Mouse (Mus musculus) macrophage (primary cell): Measurements from ENCODE around the gene Cdsn. TPM values are rescaled to one million over a fixed set of nuclear protein-coding genes. Genes with fewer than 3 reads are reported as not detected.

Experiments used
- H3K27ac ChIP-seq: fragments of 350-480 bp; formaldehyde crosslinking; 2 replicates; pipeline ENCODE4 v1.9.0; 2021
- H3K36me3 ChIP-seq: fragments of 350-480 bp; formaldehyde crosslinking; 2 replicates; pipeline ENCODE4 v1.9.0; 2021; ENCODE audit errors: inconsistent target
- H3K4me3 ChIP-seq: fragments of 350-480 bp; formaldehyde crosslinking; 2 replicates; pipeline ENCODE4 v1.9.0; 2021; ENCODE audit errors: inconsistent target
- H3K79me2 ChIP-seq: fragments of 350-480 bp; formaldehyde crosslinking; 2 replicates; pipeline ENCODE4 v1.9.0; 2021; ENCODE audit errors: inconsistent target
- WGBS: methylation state at CpG from one replicate; pipeline ENCODE4 v1.1.7; 2026; ENCODE audit warnings: inconsistent platforms; ENCODE audit not compliant: missing documents; 5-methylcytosine and 5-hydroxymethylcytosine counted together
- polyA plus RNA-seq: library from polyadenylated mRNA; stranded (reverse); fragments of 250-400 nt; gene quantifications from 3 replicates; pipeline ENCODE4 v1.2.4, GENCODE M21; 2018; ENCODE audit warnings: inconsistent platforms

Gene Cdsn
- polyA plus RNA-seq, 1 experiment from 2014 or later = not detected

DNA sequence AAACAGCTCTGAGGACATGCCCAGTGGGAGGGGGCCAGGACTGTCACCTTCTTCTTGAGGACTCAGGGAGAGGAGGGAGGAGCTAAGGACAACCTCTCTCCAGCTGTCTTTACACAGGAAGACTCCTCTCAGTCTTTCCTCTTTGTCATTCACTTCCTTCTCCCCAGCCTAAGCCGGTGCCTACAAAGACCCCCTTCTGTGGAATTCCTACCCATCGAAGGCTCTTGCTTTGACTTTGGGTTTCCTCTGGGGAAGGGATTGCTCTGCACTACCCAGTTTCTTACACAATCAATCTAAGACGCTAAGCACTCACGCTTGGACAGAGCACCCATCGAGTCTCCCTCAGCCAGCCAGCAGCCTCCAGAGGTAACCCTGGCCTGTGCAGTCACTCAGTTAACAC is 3.3 kb upstream of the Cdsn start:
- Histone ChIP-seq H3K27ac (no peak overlapping the region), H3K79me2 (no peaks in the 10 kb centered on the region), H3K36me3 (no peaks in the 10 kb centered on the region), H3K4me3 (no peak overlapping the region)
- WGBS = 27% methylated on average over 5 of the region's 5 CpGs

DNA sequence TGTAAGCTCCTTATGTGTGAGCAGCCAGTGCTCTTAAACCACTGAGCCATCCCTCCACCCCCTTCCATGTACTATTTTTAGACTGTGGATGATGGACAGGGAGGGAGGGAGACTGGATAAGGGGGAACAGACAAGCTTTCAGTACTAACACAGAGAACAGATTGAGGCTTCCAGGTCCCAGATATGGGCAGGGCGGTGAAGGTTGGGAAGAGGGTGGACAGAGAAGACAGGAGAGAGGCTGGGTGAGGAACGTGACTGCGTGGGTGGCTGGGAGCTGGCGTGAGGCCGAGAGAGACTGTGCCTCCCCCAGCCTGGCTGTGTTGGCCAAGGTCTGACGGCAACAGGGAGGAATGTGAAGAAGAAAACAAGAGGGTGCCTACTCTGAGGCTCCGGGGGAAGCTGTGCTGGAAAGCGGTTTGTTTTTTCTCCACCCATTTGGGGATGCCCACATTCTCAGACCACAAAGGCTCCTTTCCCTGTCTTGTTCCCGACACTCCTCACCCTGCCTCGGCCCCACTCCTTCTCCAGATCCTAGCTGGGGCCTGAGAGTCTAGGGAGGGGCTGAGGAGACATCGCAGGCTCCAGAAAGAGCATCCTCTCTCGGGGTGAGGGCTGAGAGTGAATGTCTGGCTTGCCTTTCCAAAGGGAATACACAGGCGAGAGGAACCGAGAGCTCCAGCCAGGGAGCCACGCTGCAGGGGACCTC is 2.3 kb upstream of the Cdsn start:
- 69% methylated on average over 15 of the region's 15 CpGs for WGBS
- Histone ChIP-seq H3K79me2 (no peaks in the 10 kb centered on the region), H3K27ac (no peak overlapping the region), H3K36me3 (no peaks in the 10 kb centered on the region), H3K4me3 (no peak overlapping the region)

DNA sequence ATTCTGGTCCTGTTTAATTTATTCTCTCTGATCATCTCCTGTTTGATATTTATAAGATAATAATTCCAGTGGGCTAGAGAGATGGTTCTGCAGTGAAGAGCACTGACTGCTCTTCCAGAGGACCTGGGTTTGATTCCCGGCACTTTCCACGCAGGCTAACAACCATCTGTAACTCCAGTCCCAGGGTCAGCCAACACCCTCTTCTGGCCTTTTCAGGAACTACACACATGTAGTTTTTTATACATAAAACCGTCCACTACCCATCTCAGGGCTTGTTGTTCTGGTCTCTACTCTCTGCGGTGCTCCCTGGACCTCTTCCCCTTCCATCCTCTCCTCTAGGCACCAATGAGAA is 1.8 kb upstream of the Cdsn start:
- no peak overlapping the region for H3K27ac ChIP-seq
- H3K4me3 ChIP-seq = no peak overlapping the region
- 92% methylated on average over 4 of the region's 4 CpGs for WGBS
- H3K79me2 ChIP-seq = no peaks in the 10 kb centered on the region
- no peaks in the 10 kb centered on the region for H3K36me3 ChIP-seq

DNA sequence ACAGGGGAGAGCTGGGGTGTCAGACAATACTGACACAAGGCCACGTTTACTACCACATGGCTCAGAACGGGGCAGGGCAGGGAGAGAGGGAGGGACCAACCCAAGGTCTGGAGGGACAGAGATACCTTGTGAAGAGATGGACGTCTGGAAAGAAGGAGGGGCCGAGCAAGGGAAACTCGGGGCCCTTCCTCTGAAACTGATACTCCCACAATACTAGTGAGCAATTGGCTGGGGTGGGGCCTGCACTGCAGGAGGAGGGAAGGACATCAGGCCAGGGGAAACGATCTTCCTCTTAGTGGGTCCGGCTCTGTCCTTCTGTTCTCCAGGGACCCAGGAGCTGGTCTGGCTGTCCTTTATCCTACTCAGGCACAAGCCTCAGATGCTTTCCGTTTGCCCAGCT is 1.1 kb upstream of the Cdsn start:
- WGBS = 66% methylated on average over 8 of the region's 8 CpGs
- Histone ChIP-seq H3K27ac (no peak overlapping the region), H3K4me3 (no peak overlapping the region), H3K36me3 (no peaks in the 10 kb centered on the region), H3K79me2 (no peaks in the 10 kb centered on the region)

DNA sequence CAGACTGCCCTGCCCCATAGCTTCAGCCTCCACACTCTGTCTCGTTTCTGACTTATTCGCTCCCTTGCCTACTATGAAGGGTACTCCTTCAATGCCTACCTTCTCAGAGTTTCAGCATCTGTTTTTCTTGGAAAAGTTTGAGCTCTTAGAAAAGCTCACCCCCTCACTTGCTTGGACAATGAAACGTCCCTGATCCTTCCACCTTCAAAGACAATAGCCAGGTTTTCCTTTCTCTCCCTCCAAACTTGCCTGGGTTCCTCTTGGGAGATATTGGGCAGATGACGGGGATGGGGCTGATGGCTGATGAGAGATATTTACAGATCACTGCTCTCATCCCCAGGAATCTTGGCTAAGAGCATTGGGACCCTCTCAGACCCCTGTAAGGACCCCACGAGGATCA is 2.4 kb downstream of the Cdsn start:
- no peaks in the 10 kb centered on the region for H3K79me2 ChIP-seq
- no peaks in the 10 kb centered on the region for H3K36me3 ChIP-seq
- 84% methylated on average over 5 of the region's 5 CpGs for WGBS
- H3K27ac ChIP-seq = no peak overlapping the region
- no peak overlapping the region for H3K4me3 ChIP-seq

DNA sequence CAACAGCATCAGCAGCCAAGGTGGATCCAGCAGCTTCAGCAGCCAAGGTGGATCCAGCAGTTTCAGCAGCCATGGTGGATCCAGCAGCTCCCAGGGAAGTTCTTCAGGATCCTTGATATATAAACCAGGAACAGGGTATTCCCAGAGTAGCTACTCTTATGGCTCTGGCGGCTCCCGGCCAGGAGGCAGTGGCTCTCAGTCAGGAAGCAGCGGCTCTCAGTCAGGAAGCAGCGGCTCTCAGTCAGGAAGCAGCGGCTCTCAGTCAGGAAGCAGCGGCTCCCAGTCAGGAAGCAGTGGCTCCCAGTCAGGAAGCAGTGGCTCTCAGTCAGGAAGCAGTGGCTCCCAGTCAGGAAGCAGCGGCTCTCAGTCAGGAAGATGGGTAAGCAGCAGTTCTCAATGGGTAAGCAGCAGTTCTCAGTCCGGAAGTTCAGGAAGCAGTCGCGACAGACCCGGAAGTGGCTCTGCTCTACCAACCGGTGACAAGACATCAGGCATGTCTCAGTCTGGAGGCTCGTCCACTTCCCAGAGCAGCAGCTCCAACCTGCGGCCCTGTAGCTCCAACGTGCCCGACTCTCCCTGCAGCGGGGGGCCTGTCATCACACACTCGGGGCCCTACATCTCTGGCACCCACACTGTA is 3.0 kb downstream of the Cdsn start:
- H3K79me2 ChIP-seq = no peaks in the 10 kb centered on the region
- 94% methylated on average over 14 of the region's 18 CpGs for WGBS

DNA sequence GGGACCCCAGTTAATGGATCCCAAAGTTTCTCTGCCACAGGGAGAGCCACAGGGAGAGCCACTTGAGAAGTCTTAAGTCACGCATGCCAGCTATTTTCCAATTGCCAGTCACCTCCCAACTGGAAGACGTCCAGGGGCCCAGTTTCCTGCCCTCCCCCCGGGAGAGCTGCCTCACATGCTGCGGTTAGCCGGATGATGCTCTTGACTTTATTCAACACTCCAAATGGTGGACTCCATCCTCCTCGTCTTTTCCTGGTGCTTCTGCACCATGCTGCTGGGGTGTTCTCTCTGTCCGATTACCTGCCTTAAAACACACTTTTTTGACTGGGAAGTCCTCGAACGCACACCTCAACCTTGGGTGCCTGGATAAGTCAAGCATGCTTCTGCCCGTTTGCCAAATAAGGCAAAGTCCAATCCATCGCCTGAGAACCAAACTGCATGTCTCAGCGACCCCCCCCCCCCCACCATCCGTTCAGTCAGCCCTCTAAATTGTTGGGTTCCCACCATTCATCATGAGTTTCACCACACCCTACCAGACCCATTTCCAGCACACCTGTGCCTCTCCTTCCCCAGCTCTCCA is 4.3 kb downstream of the Cdsn start:
- no peaks in the 10 kb centered on the region for H3K79me2 ChIP-seq
- H3K27ac ChIP-seq = no peak overlapping the region
- H3K36me3 ChIP-seq = no peaks in the 10 kb centered on the region
- H3K4me3 ChIP-seq = no peak overlapping the region
- 93% methylated on average over 13 of the region's 13 CpGs for WGBS

More for the DNA sequence above, 3.0 kb downstream of the Cdsn start:
- Histone ChIP-seq H3K27ac (no peak overlapping the region), H3K4me3 (no peak overlapping the region), H3K36me3 (no peaks in the 10 kb centered on the region)

DNA sequence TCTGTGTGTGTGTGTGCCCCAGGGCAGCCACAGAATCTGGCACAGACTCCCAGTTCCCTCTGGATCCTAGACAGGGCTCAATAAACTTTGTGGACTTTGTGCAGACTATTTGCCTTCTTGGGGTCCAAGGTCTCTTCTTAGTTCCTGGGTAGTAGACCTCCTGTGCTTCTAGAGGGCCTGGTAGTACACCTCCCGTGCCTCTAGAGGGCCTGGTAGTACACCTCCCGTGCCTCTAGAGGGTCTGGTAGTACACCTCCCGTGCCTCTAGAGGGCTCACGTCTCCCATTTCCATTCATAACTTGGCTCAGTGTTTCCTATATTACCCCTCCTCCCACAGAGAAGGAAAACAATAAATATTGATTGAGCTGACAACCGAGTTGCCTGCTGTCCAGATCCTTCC is 4.9 kb downstream of the Cdsn start:
- no peak overlapping the region for H3K27ac ChIP-seq
- WGBS = 32% methylated on average over 4 of the region's 5 CpGs
- H3K4me3 ChIP-seq = no peak overlapping the region
- H3K36me3 ChIP-seq = no peaks in the 10 kb centered on the region
- H3K79me2 ChIP-seq = no peaks in the 10 kb centered on the region

DNA sequence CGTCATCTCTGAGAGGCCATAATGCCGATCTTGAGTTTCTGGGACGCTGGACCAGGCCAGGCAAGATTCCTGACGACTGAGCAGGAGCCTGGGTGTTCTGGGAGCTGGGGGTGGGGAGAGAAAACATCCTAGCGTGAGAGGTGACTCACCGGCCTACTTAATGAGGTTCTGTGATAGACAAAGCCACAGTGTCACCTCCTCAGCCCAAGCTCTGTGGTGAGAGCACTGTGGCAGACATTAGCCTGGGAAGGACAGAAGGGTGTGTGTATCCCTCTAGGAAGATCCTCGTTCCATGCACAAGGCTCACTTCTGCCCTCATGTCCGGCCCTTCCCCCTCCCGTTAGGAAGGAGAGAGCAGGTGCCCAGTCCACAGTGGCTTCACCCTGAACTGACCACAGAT is 5.4 kb downstream of the Cdsn start:
- no peaks in the 10 kb centered on the region for H3K79me2 ChIP-seq
- 75% methylated on average over 7 of the region's 9 CpGs for WGBS
- no peaks in the 10 kb centered on the region for H3K36me3 ChIP-seq
- H3K27ac ChIP-seq = no peak overlapping the region
- no peak overlapping the region for H3K4me3 ChIP-seq

DNA sequence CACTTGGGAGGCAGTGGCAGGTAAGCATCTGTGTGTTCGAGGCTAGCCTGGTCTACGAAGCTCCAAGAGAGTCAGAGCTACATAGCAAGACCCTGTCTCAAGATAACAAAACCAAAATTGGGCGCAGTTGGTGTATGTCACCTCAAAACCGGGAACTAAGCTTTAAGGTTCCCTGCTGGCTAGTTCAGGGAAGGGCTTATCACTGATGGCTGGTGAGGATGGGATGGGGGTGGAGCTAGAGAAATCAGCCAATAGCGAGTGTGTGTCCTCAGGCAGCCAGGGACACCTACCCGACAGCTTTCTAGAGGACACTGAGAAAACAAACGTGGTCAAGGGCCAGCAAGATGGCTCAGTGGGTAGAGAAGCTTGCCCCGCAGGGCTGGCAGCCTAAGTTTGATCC is 6.3 kb downstream of the Cdsn start:
- WGBS = 72% methylated on average over 8 of the region's 8 CpGs
- no peaks in the 10 kb centered on the region for H3K79me2 ChIP-seq
- H3K27ac ChIP-seq = no peak overlapping the region
- H3K4me3 ChIP-seq = no peak overlapping the region
- no peaks in the 10 kb centered on the region for H3K36me3 ChIP-seq

DNA sequence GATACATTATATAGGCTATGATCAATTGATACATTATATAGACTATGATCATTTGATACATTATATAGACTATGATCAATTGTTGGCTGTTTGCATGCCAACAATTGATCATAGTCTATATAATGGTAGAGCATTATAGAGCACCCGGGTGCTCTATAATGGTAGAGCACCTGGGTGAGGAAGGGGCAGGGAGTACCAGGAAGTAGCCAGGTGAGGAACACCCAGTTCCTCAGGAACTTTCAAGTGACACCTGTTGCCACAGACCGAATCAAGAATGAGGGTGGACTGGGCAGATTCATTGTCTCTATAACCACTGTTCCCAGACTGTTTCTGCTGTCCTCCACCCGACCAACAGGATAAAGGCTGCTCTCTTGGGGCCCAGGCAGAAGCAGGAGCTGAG is 15.2 kb downstream of the Cdsn start, which contains the start of gene 2300002M23Rik:
Gene 2300002M23Rik, plus strand, starts transcription at position 301 of the 400 bp plus-strand sequence.
- Histone ChIP-seq H3K36me3 (no peaks in the 10 kb centered on the region), H3K27ac (no peak within 1 kb of the TSS), H3K79me2 (no peaks in the 10 kb centered on the region), H3K4me3 (no peak within 1 kb of the TSS)
- 60% methylated on average over 3 of the region's 3 CpGs for WGBS

DNA sequence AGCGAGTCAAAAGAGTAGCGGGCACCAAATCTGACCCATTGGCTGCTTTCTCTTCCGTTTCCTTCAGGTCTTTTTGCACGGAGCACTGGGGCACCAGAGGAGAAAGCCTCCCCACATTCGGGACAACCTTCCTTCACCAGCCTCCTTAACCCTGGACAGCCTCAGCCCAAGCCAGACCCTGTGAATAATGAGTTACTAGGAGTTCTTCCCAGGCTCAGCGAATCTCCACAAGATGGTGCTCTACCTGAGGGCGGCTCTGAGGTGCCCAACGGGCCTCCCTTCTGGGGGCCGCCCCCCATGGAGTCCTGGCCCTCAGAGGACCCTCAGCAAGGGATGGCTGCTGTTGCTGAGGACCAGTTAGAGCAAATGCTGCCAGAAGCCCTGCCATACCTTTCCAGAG is 15.8 kb downstream of the Cdsn start:
- 31% methylated on average over 9 of the region's 9 CpGs for WGBS
- H3K79me2 ChIP-seq = no peaks in the 10 kb centered on the region
- H3K36me3 ChIP-seq = no peaks in the 10 kb centered on the region
- no peak overlapping the region for H3K4me3 ChIP-seq
- no peak overlapping the region for H3K27ac ChIP-seq

DNA sequence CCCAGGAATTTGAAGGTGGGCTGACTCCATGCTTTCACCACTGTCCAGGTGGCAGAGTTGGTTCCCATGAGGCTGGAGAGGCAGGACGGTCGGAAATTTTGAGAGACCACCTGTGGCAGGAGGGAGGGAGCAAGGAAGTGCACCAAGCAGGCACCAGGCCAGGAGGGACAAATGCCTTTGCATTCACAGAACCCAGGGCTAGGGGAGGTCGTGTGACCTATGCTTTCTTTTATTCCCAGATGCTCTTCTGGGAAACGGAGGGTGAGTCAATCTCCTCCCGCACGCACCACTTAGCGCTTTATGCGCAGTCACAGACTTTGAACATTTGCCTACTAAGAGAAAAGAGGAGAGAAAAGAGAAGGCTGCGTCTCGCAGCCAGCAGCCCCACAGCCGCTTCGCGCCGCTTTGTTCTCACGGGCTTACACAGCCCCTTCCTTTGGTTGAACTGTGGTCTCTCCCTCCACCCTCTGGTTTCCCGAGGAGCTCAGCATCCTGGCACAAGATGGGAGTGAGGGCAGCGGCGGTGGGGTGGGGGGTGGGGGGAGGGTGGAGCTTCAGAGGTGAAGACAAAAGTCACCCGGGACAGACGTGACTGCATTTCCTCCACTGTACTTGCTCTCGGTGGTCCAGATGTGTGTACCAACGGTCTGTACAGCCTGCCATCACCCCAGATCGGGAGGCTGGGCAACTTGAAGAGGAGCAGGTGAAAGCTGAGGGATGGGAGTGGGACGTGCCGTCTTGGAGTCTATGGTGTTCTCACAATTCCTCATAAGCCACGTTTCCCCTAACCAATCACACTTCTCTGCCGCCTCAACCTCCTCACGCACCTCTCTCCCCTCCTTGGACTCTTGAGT is 17.4 kb downstream of the Cdsn start:
- H3K36me3 ChIP-seq = no peaks in the 10 kb centered on the region
- no peaks in the 10 kb centered on the region for H3K79me2 ChIP-seq
- 6% methylated on average over 25 of the region's 28 CpGs for WGBS
- no peak overlapping the region for H3K4me3 ChIP-seq
- no peak overlapping the region for H3K27ac ChIP-seq

DNA sequence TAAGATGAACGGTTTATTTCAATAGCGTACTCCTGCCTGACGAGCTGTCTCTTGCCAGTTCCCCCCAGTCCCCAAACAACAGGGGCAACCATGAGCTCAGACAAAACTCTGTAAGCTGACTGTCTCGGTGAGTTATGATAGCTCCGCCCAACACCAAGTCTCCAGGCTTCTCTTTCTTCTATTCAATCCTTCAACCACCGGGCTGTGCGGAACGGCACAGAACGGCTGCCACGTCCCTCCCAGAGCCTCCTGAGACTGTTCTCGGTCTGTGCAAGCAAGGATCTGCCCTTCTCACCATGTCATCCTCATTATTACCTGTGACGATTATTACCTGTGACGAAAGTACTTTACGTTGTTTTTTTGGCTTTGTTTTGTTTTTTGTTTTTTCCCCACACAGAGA is 18.9 kb downstream of the Cdsn start:
- no peaks in the 10 kb centered on the region for H3K79me2 ChIP-seq
- H3K4me3 ChIP-seq = no peak overlapping the region
- H3K36me3 ChIP-seq = no peaks in the 10 kb centered on the region
- 90% methylated on average over 14 of the region's 14 CpGs for WGBS
- H3K27ac ChIP-seq = no peak overlapping the region

DNA sequence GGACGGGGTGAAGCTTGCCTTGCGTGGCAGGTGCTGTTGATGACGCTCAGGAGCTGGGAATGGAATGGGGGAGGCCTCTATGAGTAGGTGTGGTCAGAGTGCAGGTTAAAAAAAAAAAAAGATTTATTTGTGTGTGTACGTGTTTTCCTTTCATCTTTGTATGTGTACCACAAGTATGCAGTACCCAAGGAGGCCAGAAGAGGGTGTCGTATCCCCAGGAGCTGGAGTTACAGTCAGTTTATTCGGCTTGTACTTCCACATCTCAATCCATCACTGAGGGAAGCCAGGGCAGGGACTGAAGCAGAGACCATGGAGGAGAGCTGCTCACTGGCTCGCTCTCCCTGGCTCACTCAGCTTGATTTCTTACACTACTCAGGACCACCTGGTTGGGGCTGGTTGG is 19.5 kb downstream of the Cdsn start:
- Histone ChIP-seq H3K36me3 (no peaks in the 10 kb centered on the region), H3K4me3 (no peak overlapping the region), H3K79me2 (no peaks in the 10 kb centered on the region), H3K27ac (no peak overlapping the region)
- 97% methylated on average over 7 of the region's 7 CpGs for WGBS
